Comparison of ENCODE assay signal across 8 mouse cellular contexts in the genomic region with DNA sequence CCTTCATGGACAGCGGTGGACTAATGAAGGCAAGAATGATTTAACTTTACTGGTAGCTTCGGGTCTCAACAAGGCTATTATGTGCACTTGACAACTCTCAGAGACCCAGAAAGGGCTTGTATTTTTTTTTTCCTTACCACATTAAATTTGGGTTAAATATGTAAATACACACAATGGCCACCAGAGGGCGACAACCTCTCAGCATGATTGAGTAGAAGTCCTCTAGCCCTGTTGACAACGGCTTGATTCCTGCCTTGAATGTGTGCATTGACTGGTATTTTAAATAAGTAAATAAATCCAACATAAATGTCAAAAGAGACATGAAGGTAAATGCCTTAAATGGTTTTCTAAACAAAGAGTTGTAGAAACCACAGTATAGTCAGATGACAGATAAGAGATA. TPM values are rescaled to one million over a fixed set of nuclear protein-coding genes. Genes with fewer than 3 reads are reported as not detected.
A peak's percentile ranks its signal among the peaks of the same experiment; 100 is the strongest.
DNase-seq lines count a peak whose midpoint lies in the region; ATAC-seq and TF ChIP-seq lines count a peak whose summit lies in the region.

No protein-coding gene starts in this region.

- H3K9ac ChIP-seq in lung, postnatal 0 days (replicated peaks; ENCODE audit: low read depth): no peak overlapping the region

- no peak for TF ChIP-seq EP300 in lung, postnatal 0 days (IDR thresholded peaks at IDR 0.05)

- 5% methylated on average over 4 of the region's 4 CpGs for WGBS in lung, postnatal 0 days

- H3K9me3 ChIP-seq in lung, postnatal 0 days (ENCODE audit: low read length): no peaks in the 10 kb centered on the region

- TF ChIP-seq CTCF in gastrocnemius, adult 2 months (IDR thresholded peaks at IDR 0.05): peak; percentile 84
- TF ChIP-seq CTCF in lung, postnatal 0 days (IDR thresholded peaks at IDR 0.05): peak; percentile 87

- peak; percentile 46 for DNase-seq in gastrocnemius, adult 2 months
- DNase-seq in gastrocnemius, adult 8-10 months (ENCODE audit: low spot score in 2 of 2): no peak
- DNase-seq in right cerebral cortex, adult 2 months (ENCODE audit: low spot score in 2 of 2): peak; percentile 33 to 67
- DNase-seq in right cerebral cortex, postnatal 25 days: no peak
- peak; percentile 29 for DNase-seq in cerebellum, adult 11 months
- DNase-seq in heart, postnatal 10 days: peak; percentile 40 to 71
- DNase-seq in lung, postnatal 0 days (ENCODE audit: low spot score): peak; percentile 78
- DNase-seq in thymus, postnatal 14 days: peak; percentile 51

- H3K4me2 ChIP-seq in lung, postnatal 0 days (replicated peaks; ENCODE audit: low read depth, low read length): no peak overlapping the region

- H3K36me3 ChIP-seq in lung, postnatal 0 days (ENCODE audit: insufficient read depth, low read length): no peaks in the 10 kb centered on the region

- peaks cover 3% of the 10 kb centered on the region; the same call in 1 of the 2 replicates for H3K27me3 ChIP-seq in lung, postnatal 0 days (replicated peaks; ENCODE audit: insufficient read depth, low read length)

- no peaks in the 10 kb centered on the region for H3K4me1 ChIP-seq in lung, postnatal 0 days (ENCODE audit: insufficient read depth, low read depth, low read length)

- H3K27ac ChIP-seq in gastrocnemius, adult 2 months: no peak overlapping the region
- H3K27ac ChIP-seq in lung, postnatal 0 days (ENCODE audit: low read length): no peak overlapping the region

- ATAC-seq in lung, postnatal 0 days: no peak

- intact Hi-C loops in gastrocnemius, adult 2 months (cut with DNase I): loop anchor here (1.0 to 5.0 kb wide), 3 partner anchors 91 to 448 kb away; no protein-coding TSS in a partner anchor
- intact Hi-C loops in heart, postnatal 10 days (cut with DNase I): loop anchor here (1.0 to 5.0 kb wide), 8 partner anchors 91 to 726 kb away; a partner anchor contains a TSS

- no peak overlapping the region for H3K4me3 ChIP-seq in gastrocnemius, adult 2 months
- no peak overlapping the region for H3K4me3 ChIP-seq in lung, postnatal 0 days (ENCODE audit: low read depth, low read length)

RNA-seq across cellular contexts. Expression of a gene that starts 39.5 kb away (rescaled TPM):
- 1 to 10 TPM; 1.3 to 2.2 TPM for total RNA-seq in gastrocnemius, adult 2 months (2021)
- total RNA-seq in gastrocnemius, adult 8-10 months (2022): 1 to 10 TPM; 1.1 to 1.5 (median 1.3) TPM
- 10 to 100 TPM; 14.0 to 14.8 TPM for total RNA-seq in heart, postnatal 10 days (2021)
- 23.9 and 28.6 TPM in 2 replicates for polyA plus RNA-seq in lung, postnatal 0 days (2015; fragmentation: Nextera tagmentation; extraction: Ambion mirVana)

Comparison
In these comparisons a context has a peak if more than half of its experiments do, and no peak if none do; other contexts are left out.
1. DNase-seq: peak in gastrocnemius, adult 2 months (single experiment), right cerebral cortex, adult 2 months (2 of 2), cerebellum, adult 11 months (single experiment), heart, postnatal 10 days (2 of 2), lung, postnatal 0 days (single experiment) and thymus, postnatal 14 days (single experiment); none in gastrocnemius, adult 8-10 months (0 of 2) and right cerebral cortex, postnatal 25 days (single experiment).
2. RNA of a gene that starts 39.5 kb away (total RNA-seq): 14.0 to 14.8 TPM in heart, postnatal 10 days; 1.3 to 2.2 TPM in gastrocnemius, adult 2 months and 1.1 to 1.5 TPM in gastrocnemius, adult 8-10 months; every median in the first group is over 4 times any median in the second.